23 mouse cellular contexts compared by ENCODE assay signal in the genomic region with DNA sequence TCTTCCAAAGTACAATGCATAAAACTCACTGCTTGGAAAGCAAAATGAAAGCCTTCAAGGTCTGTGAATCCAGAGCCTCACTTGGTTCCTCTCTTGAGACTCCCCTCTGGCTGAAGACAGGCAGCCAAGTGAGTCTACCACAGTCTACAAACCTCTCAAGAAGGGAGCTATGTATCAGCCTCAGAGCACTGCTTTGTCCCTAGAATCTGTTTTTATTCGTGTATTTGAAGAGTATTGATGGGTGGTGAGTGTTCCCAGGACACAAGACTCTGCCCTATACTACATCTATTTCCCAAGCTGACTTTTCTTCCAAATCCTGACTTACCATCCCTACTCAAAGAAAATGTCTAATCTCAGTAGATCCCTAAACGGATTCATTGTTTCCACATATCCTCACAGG. TPM values are rescaled to one million over a fixed set of nuclear protein-coding genes. Genes with fewer than 3 reads are reported as not detected.
"Had no signal": no experiment of that assay in that cellular context is flagged by ENCODE, and none has a peak within 500 bp of the region (broad histone marks: within the 10 kb centered on the region; RNA-seq: fewer than 3 reads in every experiment).

No protein-coding gene starts in this region.

- H3K36me3 ChIP-seq: neural tube, embryonic 13.5 days; neural tube, embryonic 15.5 days; stomach, embryonic 15.5 days had no signal

- H3K9me3 ChIP-seq: neural tube, embryonic 13.5 days; stomach, embryonic 15.5 days had no signal

- H3K27me3 ChIP-seq: neural tube, embryonic 13.5 days; neural tube, embryonic 15.5 days; stomach, embryonic 15.5 days had no signal

- H3K27ac ChIP-seq: neural tube, embryonic 13.5 days; neural tube, embryonic 15.5 days; stomach, embryonic 15.5 days; stomach, postnatal 0 days had no signal

- H3K4me2 ChIP-seq: neural tube, embryonic 13.5 days; neural tube, embryonic 15.5 days; stomach, embryonic 15.5 days had no signal

- H3K4me3 ChIP-seq: neural tube, embryonic 13.5 days; neural tube, embryonic 15.5 days; stomach, embryonic 15.5 days had no signal

- DNase-seq: retina, postnatal 1 day; right cerebral cortex, adult 18-20 months; right cerebral cortex, postnatal 14 days; right cerebral cortex, postnatal 25 days; right cerebral cortex, postnatal 4 days; spleen, adult 18-20 months; thymus, adult 18-20 months; thymus, adult 2 months; thymus, postnatal 14 days; thymus, postnatal 25 days; thymus, postnatal 36 days; thymus, postnatal 4 days had no signal

- H3K4me1 ChIP-seq: neural tube, embryonic 13.5 days; neural tube, embryonic 15.5 days; stomach, embryonic 15.5 days had no signal

- H3K9ac ChIP-seq: neural tube, embryonic 13.5 days; neural tube, embryonic 15.5 days; stomach, embryonic 15.5 days had no signal

RNA-seq across cellular contexts. Expression of a gene that starts 12.1 kb away (rescaled TPM):
- polyA plus RNA-seq: neural tube, embryonic 13.5 days; neural tube, embryonic 14.5 days; neural tube, embryonic 15.5 days; small intestine, adult 2 months; spleen, adult 2 months; stomach, embryonic 14.5 days; stomach, embryonic 16.5 days; stomach, postnatal 0 days had no signal

RNA-seq across cellular contexts. Expression of a gene that starts 47.7 kb away (rescaled TPM):
- polyA plus RNA-seq: neural tube, embryonic 13.5 days; neural tube, embryonic 14.5 days; neural tube, embryonic 15.5 days; spleen, adult 2 months; stomach, embryonic 14.5 days; stomach, embryonic 15.5 days; stomach, embryonic 16.5 days; stomach, postnatal 0 days; testis, adult 2 months; urinary bladder, adult 2 months had no signal
